Mouse (Mus musculus): ENCODE data around the gene Kcnmb4.

Kcnmb4 gene

DNA sequence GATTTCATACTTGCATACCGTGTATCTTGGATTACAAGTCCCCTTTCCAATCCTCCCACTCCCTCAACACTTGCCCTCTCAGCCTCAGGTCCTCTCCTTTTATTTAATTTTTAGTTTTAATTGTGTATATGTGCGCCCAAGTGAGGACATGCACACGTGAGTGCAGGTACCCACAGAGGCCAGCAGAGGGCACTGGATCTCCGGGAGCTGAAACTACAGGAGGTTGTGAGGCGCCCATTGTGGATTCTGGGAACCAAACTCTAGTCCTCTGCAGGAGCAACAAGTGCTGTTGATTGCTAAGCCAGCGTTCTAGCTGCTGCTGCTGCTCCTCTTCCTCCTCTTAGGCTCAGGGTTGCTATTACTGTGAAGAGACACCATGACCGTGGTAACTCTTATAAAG, 20.9 kb downstream of the Kcnmb4 start:
- in situ Hi-C loops (cut with MboI): no loop called here

DNA sequence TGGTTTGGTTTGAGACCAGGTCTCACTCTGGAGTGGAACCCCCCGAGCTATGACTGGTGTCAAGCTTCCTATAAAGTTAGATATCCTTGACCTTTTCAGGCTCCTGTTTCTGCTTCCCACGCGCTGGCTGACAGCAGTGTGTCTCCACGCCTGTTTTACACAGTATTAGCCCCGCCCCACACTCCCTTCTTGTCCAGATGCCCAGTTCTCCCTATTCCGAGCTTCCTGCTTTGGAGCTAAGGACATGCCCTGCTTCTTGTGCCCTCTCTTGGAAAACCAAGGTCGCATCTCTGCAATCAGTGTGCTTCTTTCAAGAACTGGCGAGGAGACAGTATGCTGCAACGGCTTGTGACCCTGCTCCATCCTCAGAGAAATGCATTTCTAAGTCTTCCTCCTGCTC, 23.1 kb downstream of the Kcnmb4 start:
- in situ Hi-C loops (cut with MboI): no loop called here

DNA sequence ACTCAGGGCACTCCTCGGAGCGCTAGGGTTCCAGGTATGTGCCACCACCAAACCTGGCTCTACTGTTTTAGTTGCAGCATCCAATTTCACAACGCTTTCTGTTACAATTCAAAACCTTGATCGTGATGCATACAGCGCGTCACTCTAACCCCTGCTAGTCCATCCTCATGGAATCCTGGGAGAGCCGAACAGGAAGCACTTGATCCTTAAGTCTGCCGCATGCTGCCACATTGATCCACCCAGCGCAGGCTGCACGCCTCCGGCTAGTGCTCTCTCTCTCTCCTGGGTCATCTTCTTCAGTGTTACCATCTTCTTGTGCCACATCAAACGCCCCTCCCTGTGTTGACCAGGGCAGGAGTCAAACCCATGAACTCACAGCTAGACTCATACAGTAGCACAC, 25.5 kb downstream of the Kcnmb4 start:
- in situ Hi-C loops (cut with MboI): no loop called here

DNA sequence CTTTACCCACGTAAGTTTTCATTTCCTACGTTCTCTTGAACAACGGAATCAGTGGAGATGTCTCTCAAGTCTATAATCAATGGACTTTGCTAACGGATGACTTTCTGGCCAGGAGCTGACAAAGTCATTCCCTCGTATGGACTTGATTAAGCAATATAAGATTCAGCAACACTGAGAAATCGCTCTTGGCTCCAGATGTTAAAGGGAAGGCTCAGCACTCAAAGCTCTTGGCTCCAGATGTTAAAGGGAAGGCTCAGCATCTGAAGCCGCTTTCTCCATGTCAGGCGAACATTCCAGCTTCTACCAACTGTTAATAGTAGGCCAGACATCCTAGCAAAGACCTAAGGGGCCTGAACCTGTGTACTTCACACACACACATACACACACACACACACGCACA, 26.5 kb downstream of the Kcnmb4 start:
- in situ Hi-C loops (cut with MboI): no loop called here

DNA sequence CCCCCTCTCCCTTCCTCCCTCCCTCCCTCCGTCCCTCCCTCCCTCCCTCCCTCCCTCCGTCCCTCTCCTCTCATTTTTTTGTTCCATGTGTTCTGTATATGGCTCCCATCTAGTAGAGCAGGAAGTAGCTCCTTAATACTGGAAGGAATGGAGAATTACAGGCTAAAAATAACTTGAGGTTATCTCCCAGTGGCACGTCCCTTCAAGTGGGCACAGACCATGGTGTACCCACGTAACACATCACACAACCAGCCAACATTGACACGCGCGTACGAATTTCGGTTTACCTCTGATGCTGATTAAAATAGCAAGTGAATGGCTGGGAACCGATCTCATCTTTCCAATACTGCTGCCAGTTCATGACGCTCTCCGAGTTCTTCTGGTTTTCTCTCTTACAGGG, 27.6 kb downstream of the Kcnmb4 start:
- in situ Hi-C loops (cut with MboI): no loop called here

DNA sequence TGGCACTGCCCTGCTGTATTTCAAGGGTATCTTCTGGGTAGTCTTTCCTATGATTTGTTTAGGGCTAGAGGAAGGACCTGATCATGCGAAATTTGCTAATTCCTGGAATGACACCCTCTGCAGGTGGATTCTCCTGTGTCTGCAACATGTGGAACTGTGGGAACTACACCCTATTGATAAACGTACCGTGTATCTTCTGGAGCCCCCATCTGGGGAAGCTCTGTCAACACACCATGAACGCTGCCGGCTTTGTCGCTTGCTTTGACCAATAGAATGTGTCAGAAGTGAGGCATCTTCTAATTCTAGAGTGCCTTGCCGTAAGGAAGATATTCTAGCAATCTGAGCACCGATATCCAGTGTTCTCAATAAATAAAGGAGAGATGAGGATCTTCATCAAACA, 28.9 kb downstream of the Kcnmb4 start:
- in situ Hi-C loops (cut with MboI): no loop called here

DNA sequence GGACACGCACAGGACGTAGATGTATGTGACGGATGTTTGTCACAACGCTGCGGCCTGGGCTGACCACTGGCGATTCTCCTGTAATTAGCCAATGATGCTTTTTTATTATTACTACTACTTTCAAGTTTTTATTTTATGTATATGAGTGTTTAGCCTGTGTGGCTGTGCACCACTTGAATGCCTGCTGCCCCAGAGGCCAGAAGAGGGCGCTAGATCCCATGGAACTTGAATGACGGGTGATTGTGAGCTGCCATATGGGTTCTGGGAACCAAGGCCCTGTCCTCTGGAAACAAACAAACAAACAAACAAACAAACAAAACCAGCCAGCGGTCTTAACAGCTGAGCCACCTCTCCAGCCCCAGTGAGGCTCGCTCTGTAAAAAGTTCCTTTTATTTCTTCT, 29.3 kb downstream of the Kcnmb4 start:
- in situ Hi-C loops (cut with MboI): no loop called here

DNA sequence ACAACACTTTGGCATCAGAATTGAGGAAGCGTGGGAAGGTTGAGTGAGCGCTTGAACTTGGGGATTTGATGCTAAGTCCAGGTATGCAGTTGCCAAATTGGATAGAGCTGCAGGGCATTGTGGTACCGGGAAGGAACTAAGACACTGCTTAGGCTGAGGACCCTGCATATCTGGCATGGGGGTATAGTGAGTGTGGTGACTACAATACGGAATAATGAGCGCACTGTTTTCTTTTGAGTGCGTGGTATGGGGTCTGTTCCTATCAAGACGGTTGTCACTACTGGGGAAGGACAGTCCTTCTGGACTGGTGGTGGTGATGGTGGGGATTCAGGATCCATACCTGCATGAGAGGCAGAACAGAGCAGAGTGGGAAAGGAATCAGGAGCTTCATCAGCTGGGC, 32.7 kb downstream of the Kcnmb4 start:
- in situ Hi-C loops (cut with MboI): no loop called here

DNA sequence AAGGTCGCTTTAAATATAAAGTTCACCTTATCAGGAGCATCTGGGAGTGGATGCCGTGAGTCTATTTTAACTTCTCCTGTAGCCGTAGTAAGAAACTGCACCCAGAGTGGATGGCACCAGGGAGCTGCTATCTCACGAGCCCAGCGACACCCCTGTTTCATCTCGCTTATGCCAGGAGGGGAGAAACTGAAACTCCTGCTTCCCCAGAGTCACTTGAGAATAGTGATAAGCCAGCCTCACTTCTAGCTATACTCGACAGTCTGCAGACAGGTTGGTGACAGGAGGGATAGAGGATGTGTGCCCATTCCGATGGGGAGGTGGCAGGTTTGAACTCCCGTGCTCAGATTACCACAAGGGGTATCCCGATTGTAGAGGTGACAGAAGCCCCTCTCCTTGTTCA, 33.6 kb downstream of the Kcnmb4 start:
- in situ Hi-C loops (cut with MboI): no loop called here

DNA sequence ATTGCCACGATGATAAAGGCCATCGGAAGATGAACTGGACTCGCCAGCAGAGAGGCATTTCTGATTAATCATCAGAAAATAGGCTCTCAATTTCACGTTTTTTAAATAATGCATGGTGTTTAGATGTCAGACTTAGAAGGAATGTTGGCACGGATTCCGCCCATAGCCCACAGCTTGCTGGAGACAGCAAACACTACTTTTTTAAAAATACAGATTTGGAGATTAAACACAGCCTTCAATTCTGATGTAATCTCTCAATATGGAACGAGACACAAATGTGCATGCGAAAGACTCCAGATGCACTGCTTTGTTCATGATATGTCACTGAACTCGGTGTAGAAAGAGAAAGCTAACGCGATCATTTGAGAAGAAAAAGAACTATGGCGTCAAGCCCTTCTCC, 38.2 kb downstream of the Kcnmb4 start:
- in situ Hi-C loops (cut with MboI): no loop called here

DNA sequence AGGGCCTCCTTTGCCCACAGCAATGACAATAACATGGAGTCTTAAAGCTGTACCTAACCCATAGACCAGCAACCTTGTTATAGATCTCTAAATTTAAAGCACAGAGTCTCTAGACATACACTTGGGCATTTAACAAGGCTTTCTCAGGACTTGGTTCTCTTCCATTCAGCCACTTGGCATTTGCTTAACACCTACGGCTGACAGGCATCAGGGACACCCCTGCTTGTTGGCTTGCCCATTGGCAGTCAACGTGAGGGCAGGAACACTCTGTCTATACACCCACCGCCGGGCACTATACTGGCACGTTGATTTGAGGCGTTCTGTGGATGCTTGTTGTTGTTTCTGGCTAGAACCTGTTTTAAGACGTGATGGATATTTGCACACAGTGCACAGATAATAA, 41.3 kb downstream of the Kcnmb4 start:
- in situ Hi-C loops (cut with MboI): no loop called here

DNA sequence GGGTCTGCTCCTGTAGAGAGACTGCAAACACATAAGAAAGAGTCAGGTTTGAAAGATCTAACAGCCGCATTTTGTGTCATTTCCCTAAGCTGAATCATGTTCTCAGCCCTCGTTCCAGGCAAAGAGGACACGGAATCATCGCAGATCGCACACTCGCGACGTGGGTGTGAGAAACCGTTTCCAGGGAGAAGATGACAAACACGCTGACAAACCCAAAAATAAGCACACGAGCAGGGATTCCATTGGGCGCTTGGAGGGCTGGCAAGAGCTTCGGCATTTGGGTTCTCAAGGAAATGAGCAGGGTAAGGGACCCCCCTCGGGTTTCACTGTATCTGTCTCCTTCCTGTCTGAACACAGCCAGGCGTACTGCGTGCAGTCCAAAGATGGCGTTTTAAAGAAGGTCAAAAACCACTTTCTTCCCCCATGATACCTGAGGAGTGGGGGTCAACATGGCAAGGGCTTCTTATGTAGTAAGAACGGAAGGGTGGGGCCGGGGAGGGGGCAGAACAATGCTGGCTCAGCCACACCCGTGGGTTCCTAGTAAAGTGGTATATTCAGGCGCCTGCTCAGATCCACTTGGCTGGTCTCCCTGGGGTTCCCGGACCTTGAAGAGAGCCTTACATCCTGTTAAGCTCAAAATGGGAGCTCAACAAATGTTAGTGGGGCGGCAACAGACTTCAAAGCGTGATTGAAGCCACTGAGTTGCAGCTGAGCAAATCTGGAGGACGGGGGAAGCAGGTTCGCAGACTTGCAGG, 45.5 kb downstream of the Kcnmb4 start:
- in situ Hi-C loops (cut with MboI): no loop called here

DNA sequence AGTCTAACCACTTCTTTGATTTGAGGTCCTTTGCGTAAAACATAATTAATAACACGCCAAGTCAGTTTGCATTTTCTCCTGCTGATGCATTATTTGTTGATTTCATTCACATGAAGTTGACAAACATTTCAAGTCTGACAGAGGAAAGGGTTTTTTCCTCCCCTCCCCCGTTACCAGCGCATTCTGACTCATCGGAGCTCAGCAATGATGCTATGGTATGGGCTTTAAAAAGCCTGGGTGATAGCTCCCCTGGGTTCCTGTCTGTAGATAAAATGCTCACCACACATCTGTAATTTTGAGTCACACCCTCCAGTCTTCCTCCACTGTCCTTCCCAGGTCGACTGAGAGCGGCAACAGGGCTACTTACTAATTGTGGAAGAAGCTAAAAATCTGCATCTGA, 47.5 kb downstream of the Kcnmb4 start:
- in situ Hi-C loops (cut with MboI): no loop called here

DNA sequence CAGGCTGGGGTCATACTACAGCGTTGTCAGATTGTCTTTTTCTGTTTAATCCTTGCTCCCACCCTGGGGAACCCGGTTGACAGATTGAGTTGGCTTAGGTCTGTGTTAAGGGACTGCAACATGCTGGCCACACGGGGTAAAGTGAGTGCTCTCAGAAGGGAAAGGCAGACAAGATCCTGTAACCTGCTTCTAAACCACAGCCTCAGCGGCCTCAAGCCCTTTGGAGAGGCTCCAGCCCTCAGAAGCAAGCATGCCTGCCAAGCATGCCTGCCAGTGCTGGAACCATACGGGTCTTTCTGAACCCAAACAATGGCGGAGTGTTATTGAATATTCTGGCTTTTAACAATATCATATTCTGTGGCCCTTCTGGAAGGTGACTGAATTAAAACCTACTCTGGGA, 48.8 kb downstream of the Kcnmb4 start:
- in situ Hi-C loops (cut with MboI): no loop called here

DNA sequence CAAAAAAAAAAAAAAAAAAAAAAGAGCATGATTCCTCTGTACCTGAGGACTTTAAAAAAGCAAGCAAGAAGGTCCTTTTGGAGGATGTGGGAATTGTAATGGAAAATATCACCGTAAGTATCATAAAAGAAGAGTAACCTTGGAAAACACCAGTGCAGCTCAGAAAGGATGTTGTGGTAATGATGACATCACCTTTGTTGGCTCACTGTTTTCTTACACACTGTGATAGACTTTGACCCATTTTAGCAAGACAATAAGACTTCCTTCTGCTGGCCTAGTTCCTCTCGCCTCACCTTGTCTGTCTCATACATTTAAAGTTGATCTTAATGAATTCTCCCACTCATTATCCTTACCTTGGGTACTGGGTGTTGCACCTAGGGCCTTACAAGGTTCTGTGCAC, 51.1 kb downstream of the Kcnmb4 start:
- in situ Hi-C loops (cut with MboI): no loop called here

DNA sequence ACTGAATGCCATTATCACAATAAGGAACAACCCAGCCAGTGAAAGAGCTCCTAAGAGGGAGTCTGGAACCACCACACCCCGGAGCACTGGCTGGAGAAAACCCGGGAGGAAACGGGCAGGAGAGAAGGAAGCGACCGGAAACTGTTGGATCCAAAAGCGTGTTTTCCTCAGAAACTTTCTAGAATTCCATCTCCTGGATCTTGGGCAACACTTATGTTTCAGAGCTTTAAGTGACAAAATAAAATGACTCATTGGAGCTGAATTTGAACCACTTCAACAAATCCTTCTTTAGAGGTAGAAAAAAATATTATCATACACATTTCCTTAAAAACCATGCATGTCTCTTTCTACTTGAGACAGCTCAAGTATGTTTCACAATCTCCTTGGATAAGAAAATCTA, 52.7 kb downstream of the Kcnmb4 start:
- in situ Hi-C loops (cut with MboI): no loop called here

DNA sequence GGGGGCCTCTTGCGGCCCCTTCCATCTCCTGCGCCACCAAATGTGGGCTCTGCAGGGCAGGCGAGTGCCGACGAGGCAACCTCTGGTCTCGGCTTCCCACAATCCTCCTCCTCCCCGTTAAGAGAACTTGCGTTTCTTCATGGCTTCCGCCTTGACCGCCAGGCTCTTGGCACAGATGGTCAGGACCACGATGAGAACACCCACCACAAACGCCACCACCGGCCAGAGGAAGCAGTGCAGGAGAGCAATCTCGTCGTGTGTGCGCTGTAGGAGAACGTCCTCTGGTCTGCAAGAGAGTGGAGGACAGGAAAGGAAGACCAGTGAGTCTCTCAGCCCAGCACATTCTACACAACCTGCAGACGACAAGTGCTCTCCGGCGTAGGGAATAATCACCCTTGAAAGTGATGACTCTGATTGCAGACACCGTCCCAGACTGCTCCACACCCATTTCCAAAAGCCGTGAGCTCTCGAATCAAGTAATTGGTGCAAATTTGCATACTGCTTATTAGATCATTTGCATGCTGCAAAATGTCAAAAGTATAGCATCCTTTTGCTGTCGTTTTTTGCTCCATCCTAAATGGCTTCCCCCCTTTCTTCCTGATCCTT, 55.5 kb downstream of the Kcnmb4 start:
- in situ Hi-C loops (cut with MboI): no loop called here

DNA sequence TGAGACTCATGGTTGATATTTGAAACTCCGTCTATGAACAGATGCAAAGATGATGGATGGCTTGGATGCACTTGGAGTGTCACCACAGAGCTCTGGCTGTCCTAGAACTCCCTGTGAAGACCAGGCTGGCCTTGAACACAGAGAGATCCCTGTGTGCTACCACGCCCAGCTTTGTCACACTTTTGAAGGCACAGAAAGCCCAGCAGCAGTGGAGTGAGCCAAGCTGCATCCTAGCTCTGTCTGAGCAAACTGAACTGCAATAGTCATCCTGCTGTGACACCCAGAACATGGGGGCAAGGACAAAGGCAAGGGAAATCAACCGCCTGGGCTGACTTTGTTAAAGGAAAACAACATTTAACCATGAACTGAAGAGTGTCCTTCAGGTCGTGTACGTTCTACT, 57.0 kb downstream of the Kcnmb4 start:
- in situ Hi-C loops (cut with MboI): no loop called here

DNA sequence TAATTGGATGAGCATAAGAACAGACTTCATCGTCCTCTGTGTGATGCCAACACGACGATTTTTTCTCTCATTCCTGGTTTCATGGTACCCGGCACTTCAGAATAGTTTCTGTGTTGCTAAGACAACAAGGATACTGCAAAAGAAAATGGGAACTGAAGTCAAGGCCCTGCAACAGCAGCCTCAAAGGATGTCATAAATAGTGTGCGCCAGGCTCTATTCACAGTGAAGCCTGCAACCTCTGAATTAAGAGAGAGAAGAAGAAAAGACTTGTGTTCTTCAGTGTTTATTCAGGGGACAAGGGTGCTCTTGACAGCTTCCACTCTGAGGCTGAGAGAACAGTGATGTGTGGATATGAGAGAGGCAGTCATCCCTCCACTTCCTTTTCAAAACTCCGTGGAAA, 57.5 kb downstream of the Kcnmb4 start:
- in situ Hi-C loops (cut with MboI): no loop called here

DNA sequence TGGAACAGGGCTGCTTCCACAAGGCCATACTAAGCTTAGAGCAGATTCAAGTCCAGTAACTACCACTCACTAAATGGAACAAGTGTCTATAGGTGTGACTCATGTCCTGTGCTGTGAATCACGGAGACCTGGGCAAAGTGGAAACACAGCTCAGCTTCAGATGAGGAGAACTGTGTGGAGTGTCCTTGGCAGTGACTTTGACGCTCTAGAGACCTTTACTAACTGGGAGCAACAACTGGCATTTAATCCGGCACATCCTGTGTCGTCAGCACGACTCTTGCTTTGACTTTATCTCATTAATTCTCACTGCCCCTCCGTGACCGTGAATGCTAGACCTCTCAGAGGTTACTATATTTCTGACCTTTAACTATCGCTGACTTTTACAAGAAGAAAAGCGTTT, 62.9 kb downstream of the Kcnmb4 start:
- in situ Hi-C loops (cut with MboI): no loop called here

DNA sequence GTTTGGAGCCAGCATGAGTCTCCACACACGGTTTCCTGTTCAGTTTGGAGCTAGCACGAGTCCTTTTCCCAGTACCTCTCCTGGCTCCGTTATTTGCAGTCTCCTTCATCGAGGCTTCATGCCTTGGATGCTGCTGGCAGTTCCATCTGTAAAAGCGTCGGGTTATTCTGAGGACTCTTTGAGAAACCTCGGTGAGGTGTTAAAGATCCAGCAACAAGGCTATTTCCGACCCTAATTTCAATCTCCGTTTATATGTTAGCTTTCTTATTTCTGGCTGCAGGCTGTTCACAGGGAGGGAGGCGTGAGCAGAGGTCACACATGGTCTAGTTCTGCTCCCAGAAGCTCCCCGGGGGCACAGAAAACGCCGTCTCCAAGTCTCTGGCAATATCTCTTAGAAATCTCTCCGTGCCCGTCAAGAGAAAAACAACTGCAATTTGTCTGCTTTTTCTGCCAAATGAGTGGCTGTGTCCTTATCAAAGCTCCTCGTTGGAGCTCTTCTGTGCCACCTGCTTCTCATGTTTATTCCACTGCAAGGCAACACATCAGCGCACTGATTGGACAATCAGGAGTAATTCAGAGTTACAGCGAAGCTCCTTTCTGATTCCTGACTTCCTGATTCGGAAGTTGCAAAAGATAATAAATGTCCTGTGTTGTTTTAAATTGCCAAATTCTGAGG, 65.9 kb downstream of the Kcnmb4 start:
- in situ Hi-C loops (cut with MboI): no loop called here

DNA sequence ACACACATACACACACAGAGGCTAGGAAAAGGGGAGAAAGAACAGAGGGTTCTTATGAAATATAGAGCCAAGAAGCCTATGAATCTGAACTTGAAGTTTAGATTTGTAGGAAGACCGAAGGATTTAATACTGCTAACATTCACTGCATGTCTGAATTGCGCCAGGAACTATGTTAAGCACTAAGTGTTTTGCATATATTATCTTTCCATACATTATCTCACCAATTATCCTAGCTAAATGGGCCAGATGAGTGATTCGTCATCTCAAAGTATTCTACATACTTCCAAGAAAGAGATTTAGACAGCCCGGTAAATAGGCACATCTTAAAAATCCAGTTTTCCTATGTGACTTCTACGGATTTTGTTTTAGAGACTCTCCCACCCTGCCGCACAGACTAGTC, 68.7 kb downstream of the Kcnmb4 start:
- in situ Hi-C loops (cut with MboI): no loop called here

DNA sequence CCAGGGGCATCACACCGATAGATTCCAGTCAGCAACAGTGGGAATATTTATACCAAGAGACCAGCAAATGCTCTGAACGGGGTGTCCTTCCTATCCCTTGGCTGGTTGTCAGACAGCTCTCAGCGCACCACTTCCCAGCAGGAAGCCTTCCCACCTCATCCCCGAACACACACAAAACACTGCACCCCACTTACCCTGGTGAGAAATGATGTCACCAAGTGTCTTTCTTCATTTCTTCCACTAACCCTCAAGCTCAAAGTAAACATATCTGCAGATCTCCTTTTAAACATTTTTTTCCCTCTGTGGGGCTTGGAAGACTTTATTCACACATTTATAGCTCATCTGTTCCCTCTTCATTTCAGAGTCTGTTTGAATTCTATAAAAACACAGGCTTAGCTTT, 70.0 kb downstream of the Kcnmb4 start:
- in situ Hi-C loops (cut with MboI): no loop called here

All from mature B cell (primary cell).